Mouse (Mus musculus) heart, adult 2 months (tissue): ENCODE data around the gene Plekhf1.

Experiments
- EP300 ChIP-seq: fragments of 200-500 bp; IDR thresholded peaks from 2 replicates; pipeline ENCODE4 v1.6.1; 2011; ENCODE audit warnings: low read depth, low read length, control low read depth; ENCODE audit not compliant: insufficient read depth
- POLR2A ChIP-seq: fragments of 200-500 bp; IDR thresholded peaks from 2 replicates; pipeline ENCODE4 v1.6.1; 2011; ENCODE audit warnings: mild to moderate bottlenecking, low read depth, low read length, control low read depth; ENCODE audit not compliant: insufficient read depth

- TF ChIP-seq EP300, result no peak
- TF ChIP-seq POLR2A, result no peak
Observed at GRCm38 (mm10) chr7:38184786-38185185, 43.0 kb downstream of the Plekhf1 start.
